Mouse (Mus musculus): Measurements from ENCODE around the gene Umod. TPM values are rescaled to one million over a fixed set of nuclear protein-coding genes. Genes with fewer than 3 reads are reported as not detected.

Umod gene
- polyA plus RNA-seq, 1 experiment from 2014 or later = not detected

DNA sequence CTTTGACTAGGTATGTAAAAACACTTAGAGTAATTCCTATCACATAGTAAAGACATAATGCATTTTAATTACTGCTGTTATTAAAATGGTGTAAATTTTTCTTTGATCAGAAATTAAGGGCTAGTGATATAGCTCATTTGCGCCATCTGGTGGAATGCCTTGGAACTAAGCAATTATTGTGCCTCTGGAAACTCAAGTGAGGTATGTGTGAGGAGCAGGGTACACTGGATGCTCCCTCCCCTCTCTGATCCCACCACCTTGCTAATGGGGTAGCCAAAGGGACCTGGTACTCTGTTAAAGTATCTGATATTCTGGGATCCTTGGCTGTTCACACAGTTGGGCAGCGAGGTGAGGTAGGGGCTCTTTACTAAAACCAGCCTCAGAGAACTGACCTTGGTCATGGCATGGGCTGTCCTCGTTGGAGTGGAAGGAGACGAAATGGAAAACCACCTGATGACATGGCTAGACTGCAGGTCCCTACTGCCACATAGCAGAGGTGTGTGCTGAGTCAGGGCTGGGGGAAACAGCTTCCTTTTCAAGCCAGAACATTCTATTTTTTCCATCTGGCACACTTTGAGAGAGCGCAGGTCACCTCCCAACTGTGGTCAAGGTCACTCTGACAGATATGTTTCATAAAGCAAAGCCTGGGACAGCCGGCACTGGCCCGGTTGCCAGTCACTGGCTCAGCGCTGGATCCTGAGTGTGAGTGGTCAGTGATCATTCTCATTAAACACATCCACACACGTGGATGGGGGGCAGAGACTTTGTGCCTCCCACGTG, 36.6 kb upstream of the Umod start:
- H3K36me3 ChIP-seq = no peaks in the 10 kb centered on the region
- no peak overlapping the region for H3K9ac ChIP-seq
- H3K4me2 ChIP-seq = no peak overlapping the region
- no peak overlapping the region for H3K4me3 ChIP-seq
- 61% methylated on average over 10 of the region's 10 CpGs for WGBS
- no peak overlapping the region for H3K27ac ChIP-seq
- no peaks in the 10 kb centered on the region for H3K27me3 ChIP-seq
- H3K4me1 ChIP-seq = no peaks in the 10 kb centered on the region
- ATAC-seq (ENCODE audit: borderline replicate concordance, extremely low read depth, low FRiP score, low TSS enrichment) = no peak
- H3K9me3 ChIP-seq = no peaks in the 10 kb centered on the region

DNA sequence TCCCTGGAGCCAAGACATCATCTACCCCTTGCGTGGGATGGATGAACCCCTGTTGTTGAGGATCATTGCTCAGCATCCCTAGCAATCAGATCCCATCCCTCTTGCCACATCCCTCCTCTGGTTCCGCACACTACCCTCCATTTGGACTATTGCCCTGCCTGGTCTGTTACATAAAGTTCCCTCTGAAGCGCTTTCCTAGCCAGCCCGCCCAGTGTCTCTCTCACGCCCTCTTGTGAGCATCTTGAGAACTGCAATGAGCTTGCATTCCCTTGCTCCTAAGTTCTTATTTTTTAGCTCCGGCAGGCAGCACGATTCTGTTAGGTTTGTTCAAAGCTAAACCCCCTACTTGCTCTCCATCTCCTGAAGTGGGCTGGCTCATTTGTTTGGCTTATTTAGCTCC, 34.0 kb upstream of the Umod start:
- WGBS = 30% methylated on average over 7 of the region's 7 CpGs
- no peak for ATAC-seq (ENCODE audit: borderline replicate concordance, extremely low read depth, low FRiP score, low TSS enrichment)

DNA sequence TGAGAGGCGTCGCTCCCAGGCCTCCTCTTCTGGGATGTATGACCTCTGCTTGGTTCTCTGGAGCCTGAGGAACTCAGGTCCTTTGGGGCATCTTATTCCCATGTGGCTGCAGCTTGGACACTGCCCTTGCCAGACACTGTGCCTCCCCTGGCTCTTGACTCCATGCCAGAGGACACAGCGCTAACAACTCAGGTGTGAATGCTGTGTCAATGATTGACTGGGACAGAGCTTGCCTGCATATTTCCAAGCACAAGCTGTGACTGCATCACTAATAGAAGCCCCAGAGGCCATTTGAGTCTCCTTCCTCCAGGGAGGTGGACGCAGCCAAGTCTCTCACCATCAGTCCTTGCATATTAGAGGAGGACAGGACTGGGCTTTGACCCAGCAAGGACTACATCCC, 32.1 kb upstream of the Umod start:
- no peaks in the 10 kb centered on the region for H3K36me3 ChIP-seq
- no peak overlapping the region for H3K4me2 ChIP-seq
- no peaks in the 10 kb centered on the region for H3K4me1 ChIP-seq
- WGBS = 75% methylated on average over 4 of the region's 4 CpGs
- no peak for ATAC-seq (ENCODE audit: borderline replicate concordance, extremely low read depth, low FRiP score, low TSS enrichment)
- H3K27me3 ChIP-seq = no peaks in the 10 kb centered on the region
- H3K4me3 ChIP-seq = no peak overlapping the region
- no peak overlapping the region for H3K27ac ChIP-seq
- no peak overlapping the region for H3K9ac ChIP-seq
- H3K9me3 ChIP-seq = no peaks in the 10 kb centered on the region

More for the DNA sequence above, 34.0 kb upstream of the Umod start:
- Histone ChIP-seq H3K4me1 (no peaks in the 10 kb centered on the region), H3K4me3 (no peak overlapping the region), H3K36me3 (no peaks in the 10 kb centered on the region), H3K27me3 (no peaks in the 10 kb centered on the region), H3K27ac (no peak overlapping the region), H3K9ac (no peak overlapping the region), H3K4me2 (no peak overlapping the region), H3K9me3 (no peaks in the 10 kb centered on the region)

DNA sequence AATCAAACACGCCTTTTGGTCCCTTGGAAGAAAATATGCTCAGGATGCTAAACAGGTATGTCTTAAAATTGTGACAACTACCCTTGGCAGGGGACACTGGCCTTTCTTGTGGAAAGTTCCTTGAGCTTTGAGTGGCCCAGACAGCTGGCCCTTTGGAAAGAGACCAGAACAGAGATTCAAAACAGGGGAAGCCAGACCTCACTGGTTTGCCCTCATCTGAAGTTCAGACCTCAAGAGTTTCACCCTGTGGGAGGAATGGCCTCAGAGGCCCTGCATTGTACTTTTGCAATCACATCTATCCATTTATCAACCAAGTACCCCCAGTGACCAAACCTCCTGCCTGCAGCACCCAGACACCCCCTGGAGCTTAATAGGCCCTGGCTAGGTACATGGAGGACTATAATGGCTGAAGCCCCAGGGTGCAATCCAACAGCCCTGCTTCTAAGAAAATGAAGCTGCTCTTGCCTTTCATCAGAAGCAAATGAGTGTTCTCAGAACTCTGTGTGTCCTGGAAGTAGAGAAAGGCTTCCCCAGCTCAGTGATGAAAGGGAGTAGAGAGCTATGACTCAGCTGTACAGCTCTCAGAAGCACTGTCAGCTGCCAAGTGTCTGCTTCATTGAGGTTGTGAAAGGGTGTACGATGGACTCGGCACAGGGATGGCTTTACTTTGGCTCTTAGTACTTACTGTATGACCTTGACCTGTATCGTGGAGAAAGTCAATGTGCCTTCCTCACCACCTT, 11.1 kb upstream of the Umod start:
- Histone ChIP-seq H3K4me1 (no peaks in the 10 kb centered on the region), H3K4me2 (no peak overlapping the region), H3K27ac (no peak overlapping the region), H3K9ac (no peak overlapping the region), H3K36me3 (no peaks in the 10 kb centered on the region), H3K9me3 (no peaks in the 10 kb centered on the region), H3K4me3 (no peak overlapping the region), H3K27me3 (no peaks in the 10 kb centered on the region)
- 78% methylated on average over 4 of the region's 4 CpGs for WGBS
- ATAC-seq (ENCODE audit: borderline replicate concordance, extremely low read depth, low FRiP score, low TSS enrichment) = no peak

DNA sequence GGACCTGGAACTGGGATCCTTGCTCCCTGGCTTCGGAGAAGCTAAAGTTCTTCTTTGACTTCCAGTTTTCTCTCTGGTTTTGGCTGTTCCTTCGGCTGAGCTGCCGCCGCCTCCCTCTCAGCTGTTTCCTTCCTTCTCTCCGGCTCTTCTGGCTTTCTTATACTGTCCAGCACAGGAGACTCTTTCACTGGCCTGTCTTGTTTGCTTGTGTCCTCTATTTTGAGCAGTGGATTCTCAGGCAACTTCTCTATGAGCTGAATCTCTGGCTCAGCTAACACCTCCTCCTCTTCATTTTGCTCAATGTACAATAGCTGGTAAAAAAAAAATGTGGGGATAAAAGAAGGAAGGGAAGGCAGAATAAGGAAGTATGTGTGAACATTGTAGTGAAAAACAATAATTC, 7.6 kb upstream of the Umod start:
- Histone ChIP-seq H3K4me3 (no peak overlapping the region), H3K27me3 (no peaks in the 10 kb centered on the region), H3K9ac (no peak overlapping the region), H3K4me2 (no peak overlapping the region), H3K9me3 (no peaks in the 10 kb centered on the region), H3K36me3 (no peaks in the 10 kb centered on the region), H3K27ac (no peak overlapping the region), H3K4me1 (no peaks in the 10 kb centered on the region)
- no peak for ATAC-seq (ENCODE audit: borderline replicate concordance, extremely low read depth, low FRiP score, low TSS enrichment)
- 78% methylated on average over 5 of the region's 5 CpGs for WGBS

DNA sequence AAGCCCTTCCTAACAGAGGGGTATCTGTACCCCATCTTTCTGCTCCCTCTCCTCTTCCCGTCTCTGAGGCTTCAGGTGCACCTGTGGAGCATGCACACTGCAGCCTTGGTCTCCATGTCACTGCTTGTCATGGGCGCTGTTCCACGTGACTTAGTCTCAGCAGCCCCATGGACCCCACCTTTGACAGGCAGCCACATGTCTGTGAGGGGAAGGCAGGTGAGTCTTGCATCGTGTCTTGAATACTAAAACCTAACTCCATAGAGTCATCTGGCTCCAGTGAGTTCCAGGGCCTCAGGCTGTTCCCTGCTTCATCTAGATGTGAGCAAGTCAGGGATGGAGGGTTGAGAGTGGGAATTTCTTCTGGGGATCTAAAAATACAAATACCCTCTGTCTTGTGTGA, 5.1 kb upstream of the Umod start:
- WGBS = 79% methylated on average over 4 of the region's 4 CpGs
- H3K4me3 ChIP-seq = no peak overlapping the region

DNA sequence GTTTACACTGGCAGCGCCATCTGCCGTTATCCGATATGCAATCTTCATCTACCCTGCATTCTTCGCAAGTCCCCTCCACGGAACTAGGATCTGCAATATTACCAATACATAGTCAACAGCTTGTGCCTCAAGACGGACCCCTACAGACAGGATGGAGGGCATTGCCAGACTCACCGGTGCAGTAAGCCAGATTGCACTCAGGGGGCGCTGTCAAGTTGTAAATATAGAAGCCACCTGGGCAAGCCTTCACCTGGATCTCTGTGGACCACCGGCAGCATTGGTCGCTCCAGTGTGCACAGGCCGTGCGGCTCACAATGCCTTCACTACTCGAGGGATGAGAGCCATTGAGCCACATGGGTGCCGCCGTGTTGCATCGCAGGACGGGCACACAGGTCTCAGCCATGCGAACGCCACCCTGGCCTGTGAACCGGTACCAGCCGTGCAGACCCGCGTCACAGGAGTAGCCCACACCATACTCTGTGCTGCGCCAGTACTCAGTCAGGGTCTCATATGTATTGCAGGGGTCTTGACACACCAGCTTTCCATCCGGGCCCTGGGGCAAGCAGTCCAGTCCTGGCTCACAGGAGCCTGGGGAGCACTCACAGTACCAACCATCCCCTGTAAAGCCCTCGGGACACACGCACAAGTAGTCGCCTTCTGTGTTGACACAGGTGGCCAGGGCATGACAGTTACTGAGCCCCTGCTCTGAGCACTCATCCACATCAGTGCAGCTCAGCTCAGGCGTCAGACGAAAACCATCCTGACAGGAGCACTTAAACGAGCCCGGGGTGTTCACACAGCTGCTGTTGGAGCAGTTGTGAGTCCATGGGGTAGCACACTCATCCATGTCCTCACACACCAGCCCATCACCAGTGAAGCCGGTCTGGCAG, 2.3 kb downstream of the Umod start:
- no peak overlapping the region for H3K9ac ChIP-seq
- H3K27me3 ChIP-seq = no peaks in the 10 kb centered on the region
- H3K4me1 ChIP-seq = no peaks in the 10 kb centered on the region
- WGBS = 59% methylated on average over 33 of the region's 33 CpGs
- no peaks in the 10 kb centered on the region for H3K9me3 ChIP-seq
- H3K36me3 ChIP-seq = no peaks in the 10 kb centered on the region
- no peak overlapping the region for H3K27ac ChIP-seq
- no peak overlapping the region for H3K4me3 ChIP-seq
- ATAC-seq (ENCODE audit: borderline replicate concordance, extremely low read depth, low FRiP score, low TSS enrichment) = peak; percentile 52
- no peak overlapping the region for H3K4me2 ChIP-seq

More for the DNA sequence above, 5.1 kb upstream of the Umod start:
- Histone ChIP-seq H3K9me3 (no peaks in the 10 kb centered on the region), H3K27ac (no peak overlapping the region), H3K4me2 (no peak overlapping the region), H3K36me3 (no peaks in the 10 kb centered on the region), H3K4me1 (no peaks in the 10 kb centered on the region), H3K27me3 (no peaks in the 10 kb centered on the region), H3K9ac (no peak overlapping the region)
- ATAC-seq (ENCODE audit: borderline replicate concordance, extremely low read depth, low FRiP score, low TSS enrichment) = no peak

DNA sequence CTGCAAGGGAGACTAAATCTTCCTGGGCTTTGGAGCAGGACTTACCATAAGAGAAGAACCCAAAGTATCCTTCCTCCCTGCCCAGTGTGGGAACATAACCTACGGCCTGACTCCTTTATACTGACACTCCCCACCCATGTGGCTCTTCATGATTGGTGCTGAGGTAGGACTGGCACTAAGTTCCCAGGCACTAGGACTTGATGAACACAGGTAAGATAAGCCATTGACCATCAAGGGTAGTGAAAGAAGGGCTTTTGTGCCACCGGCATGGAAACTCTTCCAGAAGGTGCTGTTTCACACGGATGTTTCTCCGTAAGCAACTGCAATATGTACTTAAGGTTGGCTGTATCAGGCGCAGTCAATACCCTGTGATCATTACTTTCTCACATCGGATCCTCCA, 19.9 kb downstream of the Umod start, which contains the start of gene Gp2:
Gene Gp2, minus strand, starts transcription at position 101 of the 400 bp plus-strand sequence.
- Histone ChIP-seq H3K36me3 (no peaks in the 10 kb centered on the region), H3K4me3 (no peak within 1 kb of the TSS), H3K9me3 (no peaks in the 10 kb centered on the region), H3K4me1 (no peaks in the 10 kb centered on the region), H3K27ac (no peak within 1 kb of the TSS), H3K27me3 (no peaks in the 10 kb centered on the region), H3K4me2 (no peak within 1 kb of the TSS), H3K9ac (no peak within 1 kb of the TSS)
- ATAC-seq (ENCODE audit: borderline replicate concordance, extremely low read depth, low FRiP score, low TSS enrichment) = no peak
- WGBS = 80% methylated on average over 6 of the region's 6 CpGs

DNA sequence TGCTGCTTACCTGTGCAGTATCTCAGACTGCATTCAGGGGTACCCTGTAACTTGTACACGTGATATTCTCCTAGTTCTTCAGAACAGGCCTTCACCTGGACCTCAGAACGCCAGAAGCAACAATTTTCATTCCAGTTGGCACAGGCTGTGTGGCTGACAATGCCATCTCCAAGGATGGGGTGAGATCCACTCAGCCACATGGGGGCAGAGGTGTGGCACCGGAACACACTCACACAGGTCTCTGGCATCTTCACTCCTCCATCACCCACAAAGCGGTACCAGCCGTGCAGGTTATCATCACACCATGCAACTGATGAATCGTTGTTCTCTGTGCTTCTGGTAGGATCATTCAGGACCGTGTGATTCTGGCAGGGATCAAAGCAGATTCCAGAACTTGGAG, 24.9 kb downstream of the Umod start:
- H3K9ac ChIP-seq = no peak overlapping the region
- ATAC-seq (ENCODE audit: borderline replicate concordance, extremely low read depth, low FRiP score, low TSS enrichment) = no peak
- H3K9me3 ChIP-seq = no peaks in the 10 kb centered on the region
- H3K27ac ChIP-seq = no peak overlapping the region
- no peaks in the 10 kb centered on the region for H3K27me3 ChIP-seq
- no peaks in the 10 kb centered on the region for H3K36me3 ChIP-seq
- WGBS = 71% methylated on average over 7 of the region's 7 CpGs
- H3K4me1 ChIP-seq = no peaks in the 10 kb centered on the region
- no peak overlapping the region for H3K4me2 ChIP-seq
- H3K4me3 ChIP-seq = no peak overlapping the region

DNA sequence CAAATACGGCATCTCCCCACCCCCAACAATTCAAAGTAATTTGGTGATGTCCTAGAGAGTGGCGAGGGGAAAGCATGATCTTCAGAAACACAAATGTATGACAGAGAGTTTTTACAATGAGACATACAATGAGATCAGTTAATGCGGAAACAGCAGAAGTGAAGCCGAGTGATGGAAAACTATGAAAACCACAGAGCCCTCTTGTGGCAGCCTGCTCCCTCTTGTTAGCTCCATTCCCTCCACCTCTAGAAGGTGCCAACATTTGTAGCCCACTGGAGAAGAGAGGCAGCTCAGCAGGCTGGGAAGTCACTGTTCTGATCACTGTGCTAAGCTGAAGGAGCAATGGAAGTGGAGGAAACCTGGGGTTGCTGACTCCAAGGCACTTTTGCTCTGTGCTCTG, 35.2 kb downstream of the Umod start:
- H3K4me2 ChIP-seq = no peak overlapping the region
- H3K4me1 ChIP-seq = no peaks in the 10 kb centered on the region
- 57% methylated on average over 4 of the region's 4 CpGs for WGBS
- H3K27ac ChIP-seq = no peak overlapping the region
- no peaks in the 10 kb centered on the region for H3K9me3 ChIP-seq
- H3K36me3 ChIP-seq = no peaks in the 10 kb centered on the region
- no peak overlapping the region for H3K9ac ChIP-seq
- H3K4me3 ChIP-seq = no peak overlapping the region
- H3K27me3 ChIP-seq = no peaks in the 10 kb centered on the region
- ATAC-seq (ENCODE audit: borderline replicate concordance, extremely low read depth, low FRiP score, low TSS enrichment) = no peak

DNA sequence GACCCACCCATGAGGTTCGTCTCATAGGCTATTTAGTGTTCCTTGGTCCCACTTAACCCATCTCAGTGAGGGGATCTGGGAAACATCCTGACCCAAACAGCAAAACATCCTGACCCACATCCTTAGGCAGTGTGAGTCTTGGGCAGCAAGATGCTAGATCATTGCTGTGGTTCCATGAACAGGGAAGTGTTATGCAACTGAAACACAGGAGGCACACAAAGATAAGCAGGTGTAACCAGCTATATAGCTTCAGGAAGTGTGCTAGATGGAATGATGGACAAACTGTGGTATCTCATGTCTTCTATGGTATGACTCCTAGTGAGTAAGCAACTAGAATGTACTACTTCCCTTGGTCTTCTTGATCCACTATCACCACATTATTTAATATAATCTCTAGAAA, 37.1 kb downstream of the Umod start:
- Histone ChIP-seq H3K9ac (no peak overlapping the region), H3K4me2 (no peak overlapping the region), H3K4me1 (no peaks in the 10 kb centered on the region), H3K4me3 (no peak overlapping the region), H3K27me3 (no peaks in the 10 kb centered on the region), H3K36me3 (no peaks in the 10 kb centered on the region), H3K27ac (no peak overlapping the region), H3K9me3 (no peaks in the 10 kb centered on the region)
- 84% methylated on average over 1 of the region's 1 CpGs for WGBS
- no peak for ATAC-seq (ENCODE audit: borderline replicate concordance, extremely low read depth, low FRiP score, low TSS enrichment)
